Mouse (Mus musculus) frontal cortex, postnatal 36 days (tissue): ENCODE results near the gene Myo16.

Experiments used
- DNase-seq, 2 experiments: peaks; one replicate each; pipeline ENCODE4 v3.0.0; 2022; ENCODE audit warnings: low spot score in 2 of 2

Myo16 gene

GRCm38 (mm10) chr8:10175976-10176375, 22.3 kb downstream of the Myo16 start:
- no peak for DNase-seq

- DNase-seq: no peak
Measured at GRCm38 (mm10) chr8:10177131-10177530, 23.4 kb downstream of the Myo16 start.

- no peak for DNase-seq
Measured at GRCm38 (mm10) chr8:10178986-10179385, 25.3 kb downstream of the Myo16 start.

GRCm38 (mm10) chr8:10190607-10191006, 36.9 kb downstream of the Myo16 start:
- DNase-seq: no peak

- peak in 1 of 2 experiments; percentile 19 for DNase-seq
Measured at GRCm38 (mm10) chr8:10198164-10198563, 44.5 kb downstream of the Myo16 start.

GRCm38 (mm10) chr8:10199301-10199700, 45.6 kb downstream of the Myo16 start:
- DNase-seq: no peak

GRCm38 (mm10) chr8:10200042-10200441, 46.3 kb downstream of the Myo16 start:
- no peak for DNase-seq

- no peak for DNase-seq
Measured at GRCm38 (mm10) chr8:10215023-10215422, 61.3 kb downstream of the Myo16 start.

- no peak for DNase-seq
Measured at GRCm38 (mm10) chr8:10219761-10220276, 66.1 kb downstream of the Myo16 start.

GRCm38 (mm10) chr8:10222770-10223169, 69.1 kb downstream of the Myo16 start:
- no peak for DNase-seq

- peak in 1 of 2 experiments; percentile 22 for DNase-seq
Measured at GRCm38 (mm10) chr8:10223528-10224194, 70.0 kb downstream of the Myo16 start.

GRCm38 (mm10) chr8:10224305-10224971, 70.7 kb downstream of the Myo16 start:
- DNase-seq: no peak

- DNase-seq: no peak
Measured at GRCm38 (mm10) chr8:10225018-10225417, 71.3 kb downstream of the Myo16 start.

- peak; percentile 46 to 69 for DNase-seq
Measured at GRCm38 (mm10) chr8:10230746-10231369, 77.1 kb downstream of the Myo16 start.

GRCm38 (mm10) chr8:10234516-10234915, 80.8 kb downstream of the Myo16 start:
- DNase-seq: no peak

- no peak for DNase-seq
Measured at GRCm38 (mm10) chr8:10243344-10243743, 89.6 kb downstream of the Myo16 start.

- DNase-seq: peak in 1 of 2 experiments; percentile 26
Measured at GRCm38 (mm10) chr8:10249156-10249555, 95.4 kb downstream of the Myo16 start.

- no peak for DNase-seq
Measured at GRCm38 (mm10) chr8:10255741-10256140, 102.0 kb downstream of the Myo16 start.

- DNase-seq: no peak
Measured at GRCm38 (mm10) chr8:10256563-10256962, 102.9 kb downstream of the Myo16 start.

- no peak for DNase-seq
Measured at GRCm38 (mm10) chr8:10270094-10270493, 116.4 kb downstream of the Myo16 start.

GRCm38 (mm10) chr8:10292600-10292999, 138.9 kb downstream of the Myo16 start:
- no peak for DNase-seq

- no peak for DNase-seq
Measured at GRCm38 (mm10) chr8:10300797-10301196, 147.1 kb downstream of the Myo16 start.

GRCm38 (mm10) chr8:10303061-10303460, 149.3 kb downstream of the Myo16 start:
- no peak for DNase-seq
